Mouse (Mus musculus) urinary bladder, postnatal 4 days (tissue): ENCODE results near the gene Sh3rf1.

Source experiments
- DNase-seq, 2 experiments: peaks; one replicate each; pipeline ENCODE4 v3.0.0; 2021 to 2022; ENCODE audit warnings: low spot score in 2 of 2

Sh3rf1 gene

GRCm38 (mm10) chr8:61420166-61420565 lies 196.5 kb downstream of the Sh3rf1 start:
- no peak for DNase-seq

DNA sequence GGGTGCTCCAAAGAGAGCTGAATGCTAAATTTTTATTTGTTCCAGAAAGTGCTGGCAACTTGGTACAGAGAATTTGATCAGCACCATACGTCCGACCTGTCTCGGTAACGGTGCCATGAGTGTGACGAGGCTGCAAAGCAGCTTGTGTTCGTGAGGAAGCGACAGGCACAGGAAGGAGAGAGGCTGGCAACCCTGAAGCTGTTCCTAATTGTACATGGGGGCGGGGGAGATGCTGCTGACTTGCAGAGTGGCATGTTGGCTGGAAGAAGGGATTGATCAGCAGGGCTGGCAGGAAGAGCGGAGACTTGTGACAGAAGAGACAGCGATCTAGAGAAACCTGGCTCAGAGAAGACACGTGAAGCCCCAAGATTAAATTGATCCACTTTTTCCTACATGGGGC lies 197.9 kb downstream of the Sh3rf1 start:
- no peak for DNase-seq

- DNase-seq: no peak
Measured at GRCm38 (mm10) chr8:61425125-61425524, 201.5 kb downstream of the Sh3rf1 start.

DNA sequence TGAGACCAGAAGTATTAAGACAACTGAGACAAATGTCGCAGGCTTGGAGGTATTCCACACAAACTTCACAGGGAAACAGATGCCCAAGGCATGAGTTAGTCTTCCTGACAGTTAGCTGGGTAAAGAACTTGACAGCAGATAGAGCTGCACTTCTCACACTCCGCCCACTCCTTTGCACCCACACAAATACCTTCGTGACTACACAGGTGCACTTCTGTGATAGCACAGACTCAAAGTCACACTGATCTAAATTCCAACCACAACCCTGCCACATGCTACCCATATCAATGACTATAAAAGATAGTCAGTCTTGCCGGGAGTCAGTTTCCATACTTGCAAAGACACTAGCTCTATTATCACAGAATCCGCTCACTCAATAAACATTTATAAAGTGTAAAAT lies 202.4 kb downstream of the Sh3rf1 start:
- no peak for DNase-seq

- no peak for DNase-seq
Measured at GRCm38 (mm10) chr8:61426671-61427070, 203.0 kb downstream of the Sh3rf1 start.

DNA sequence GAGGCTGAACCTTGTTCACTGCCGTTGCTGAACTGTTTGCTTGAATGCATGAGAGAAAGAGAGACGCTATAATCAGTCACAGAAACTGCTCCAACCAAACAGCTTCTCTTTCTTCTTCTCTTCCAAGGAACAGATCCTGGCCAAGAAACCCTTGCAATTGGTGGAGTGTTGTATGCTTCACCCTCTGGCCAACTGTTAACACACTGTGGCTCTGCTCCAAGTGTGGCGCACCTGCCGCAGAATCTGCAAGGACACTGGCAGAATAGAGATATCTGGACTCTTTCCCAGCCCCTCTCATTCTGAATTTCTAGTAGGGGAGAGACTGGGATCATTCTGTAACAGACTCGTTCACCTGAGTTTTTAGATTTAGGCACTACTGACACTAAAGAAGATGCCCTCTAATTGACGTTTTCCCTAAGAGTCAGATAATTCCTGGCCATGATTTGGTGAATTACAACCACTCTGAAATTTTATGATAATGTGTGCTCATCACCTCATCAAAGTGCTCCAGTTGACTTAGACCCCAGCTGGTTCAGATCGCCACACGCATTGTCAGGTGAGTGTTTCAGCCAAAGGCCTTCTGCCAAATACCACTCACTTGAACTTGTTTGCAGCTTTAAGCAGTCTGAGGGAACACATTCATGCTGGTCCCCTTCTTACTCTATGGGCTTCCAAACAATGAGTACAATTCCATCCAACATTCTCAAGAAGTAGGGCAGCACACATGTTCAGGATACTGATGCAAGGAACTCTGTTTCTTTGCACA lies 204.4 kb downstream of the Sh3rf1 start:
- no peak for DNase-seq

GRCm38 (mm10) chr8:61428821-61429482 lies 205.3 kb downstream of the Sh3rf1 start:
- no peak for DNase-seq

DNA sequence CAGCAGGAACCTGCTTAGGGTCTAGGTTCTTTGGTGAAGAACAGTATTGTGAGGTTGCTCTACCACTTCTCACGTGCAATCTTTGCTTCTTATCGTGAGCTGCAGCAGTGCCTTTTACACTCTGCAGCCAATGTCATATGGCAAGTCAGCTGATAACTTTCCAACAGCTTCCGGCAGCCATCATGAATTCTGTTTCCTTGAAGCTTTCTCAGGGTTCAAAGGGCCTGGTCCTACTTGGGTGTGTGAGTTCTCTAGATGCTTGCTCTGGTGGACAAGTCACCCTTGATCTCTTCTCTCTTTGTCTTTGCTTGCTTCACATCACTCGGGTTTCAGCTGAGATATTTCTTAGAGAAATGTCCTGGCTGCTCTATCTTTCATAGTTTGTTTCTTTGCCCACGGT lies 211.8 kb downstream of the Sh3rf1 start:
- DNase-seq: no peak

GRCm38 (mm10) chr8:61436147-61436546 lies 212.5 kb downstream of the Sh3rf1 start:
- DNase-seq: no peak

GRCm38 (mm10) chr8:61436586-61437304 lies 213.1 kb downstream of the Sh3rf1 start:
- DNase-seq: no peak

GRCm38 (mm10) chr8:61437305-61437605 lies 213.6 kb downstream of the Sh3rf1 start:
- DNase-seq: no peak

DNA sequence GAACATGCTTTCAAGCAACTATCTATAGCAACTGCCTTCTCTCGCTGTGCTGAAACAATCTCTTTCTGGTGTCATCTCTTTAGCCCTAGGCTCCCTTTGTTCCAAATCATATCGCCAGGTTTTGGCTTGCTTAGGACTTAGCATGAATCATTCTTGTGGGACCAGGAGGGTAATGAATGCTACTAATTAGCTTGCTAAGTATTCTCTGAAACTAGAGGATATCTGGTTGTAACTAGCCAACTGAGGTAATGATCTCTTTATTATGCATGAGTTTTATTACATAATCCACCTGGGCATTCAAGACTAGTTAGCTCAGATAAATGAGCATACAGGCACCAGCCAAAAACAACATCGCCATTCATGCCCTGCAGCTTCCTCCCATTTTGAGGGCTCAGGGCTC lies 219.3 kb downstream of the Sh3rf1 start:
- no peak for DNase-seq

GRCm38 (mm10) chr8:61444358-61444757 lies 220.7 kb downstream of the Sh3rf1 start:
- DNase-seq: no peak
